Mouse (Mus musculus): ENCODE data around the gene Gm20388.

DNA sequence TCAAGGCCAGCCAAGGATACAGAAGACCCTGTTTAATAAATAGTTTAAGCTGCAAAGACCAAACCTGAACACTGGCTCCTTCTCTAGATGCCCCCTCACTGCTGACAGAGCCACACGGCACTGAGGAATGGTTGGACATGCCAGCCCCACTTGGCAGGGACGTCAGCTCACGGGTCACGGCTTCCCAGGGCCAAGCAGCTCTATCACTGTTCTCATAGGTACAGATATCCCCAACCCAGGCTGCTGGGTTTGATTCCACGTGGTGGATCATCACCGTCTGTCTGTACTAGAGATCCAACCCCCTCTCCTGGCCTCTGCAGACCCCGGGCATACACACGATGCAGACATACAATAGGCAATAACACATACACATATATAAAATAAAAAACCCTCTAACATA lies 3380.0 kb downstream of the Gm20388 start:
- no peak for TF ChIP-seq CTCF (IDR thresholded peaks at IDR 0.05; ENCODE audit: borderline replicate concordance, insufficient read depth, low read depth, low read length)
- TF ChIP-seq POLR2A (IDR thresholded peaks at IDR 0.05; ENCODE audit: borderline replicate concordance, insufficient read depth, low read length) = no peak
